Mouse (Mus musculus) 3T3-L1 (cell line): ENCODE measurements around the gene Spc25.

Experiments
- DNase-seq: peaks from one replicate; pipeline ENCODE4 v3.0.0-alpha.2; 2015; ENCODE audit warnings: low read depth, low spot score

The Spc25 gene

DNA sequence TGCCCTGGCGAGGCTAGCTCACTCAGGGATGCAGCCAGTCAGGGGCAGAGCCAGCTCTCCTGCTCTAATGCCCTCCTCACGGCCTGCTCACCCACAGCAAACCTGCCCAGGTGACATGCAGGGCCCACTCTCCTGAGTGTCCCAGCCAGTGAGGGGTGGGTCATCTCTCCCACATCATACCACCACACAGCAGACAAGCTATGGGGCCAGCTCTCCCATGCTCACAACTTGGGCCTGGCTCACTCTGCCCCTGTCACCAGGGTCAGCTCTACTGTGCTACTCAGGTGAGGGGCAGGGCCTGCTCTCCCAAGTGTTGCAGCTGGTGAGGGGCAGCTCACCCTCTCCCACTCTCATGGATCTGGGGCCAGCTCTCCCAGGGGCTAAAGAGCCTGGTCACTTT is 18.0 kb downstream of the Spc25 start:
- DNase-seq: no peak

GRCm38 (mm10) chr2:69179721-69180120 is 26.3 kb downstream of the Spc25 start:
- no peak for DNase-seq

GRCm38 (mm10) chr2:69175296-69175695 is 30.7 kb downstream of the Spc25 start:
- no peak for DNase-seq

DNA sequence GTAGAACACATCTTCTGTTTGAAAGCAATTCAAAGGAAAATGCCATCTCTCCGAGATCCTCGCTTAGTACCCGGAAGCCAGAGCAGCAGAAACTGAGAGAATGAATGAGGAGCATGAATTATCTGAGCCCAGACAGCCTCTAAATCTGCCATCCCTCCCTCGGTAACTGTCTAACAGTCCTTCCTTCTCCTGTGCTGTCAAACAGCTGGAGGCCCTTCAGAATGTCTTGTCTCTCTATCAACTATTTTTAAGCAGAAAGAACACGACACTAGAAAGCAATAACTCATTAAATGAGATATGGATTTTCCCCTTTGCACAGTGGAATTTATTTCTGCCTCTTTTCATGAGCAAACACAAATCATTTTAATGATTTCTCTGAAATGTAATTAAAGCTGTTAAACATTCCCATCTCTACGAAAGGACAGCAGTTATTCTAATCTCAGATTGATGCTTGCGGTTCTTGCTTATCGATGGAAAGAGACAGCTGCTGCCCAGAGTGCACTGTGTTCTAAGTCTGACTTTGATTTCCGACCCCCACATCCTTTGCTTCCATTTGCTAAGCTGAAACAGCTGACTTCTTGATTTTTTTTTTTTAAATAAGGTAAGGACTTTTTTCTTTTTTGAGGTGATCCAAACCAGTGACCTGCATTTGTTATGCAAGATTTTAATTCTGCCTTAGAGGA is 35.5 kb downstream of the Spc25 start:
- no peak for DNase-seq

GRCm38 (mm10) chr2:69158907-69159306 is 47.1 kb downstream of the Spc25 start:
- no peak for DNase-seq

DNA sequence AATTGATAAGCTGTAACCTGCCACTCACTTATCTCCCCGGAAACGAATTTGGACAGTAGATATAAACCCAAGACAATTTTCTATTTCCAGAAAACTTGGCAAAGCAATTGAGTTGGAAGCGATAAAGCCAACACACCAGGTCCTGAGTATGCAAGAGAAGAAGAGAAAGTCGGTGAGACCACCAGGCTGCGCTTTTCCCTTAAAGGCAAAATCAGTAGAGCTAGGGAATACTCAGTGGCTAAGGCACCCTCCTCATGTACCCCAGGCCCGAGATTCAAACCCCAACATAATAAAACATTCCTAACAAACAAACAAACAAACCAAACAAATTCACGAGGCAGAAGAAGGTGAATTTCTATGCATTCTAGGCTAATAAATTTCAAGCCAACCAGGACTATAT is 49.7 kb downstream of the Spc25 start:
- no peak for DNase-seq

DNA sequence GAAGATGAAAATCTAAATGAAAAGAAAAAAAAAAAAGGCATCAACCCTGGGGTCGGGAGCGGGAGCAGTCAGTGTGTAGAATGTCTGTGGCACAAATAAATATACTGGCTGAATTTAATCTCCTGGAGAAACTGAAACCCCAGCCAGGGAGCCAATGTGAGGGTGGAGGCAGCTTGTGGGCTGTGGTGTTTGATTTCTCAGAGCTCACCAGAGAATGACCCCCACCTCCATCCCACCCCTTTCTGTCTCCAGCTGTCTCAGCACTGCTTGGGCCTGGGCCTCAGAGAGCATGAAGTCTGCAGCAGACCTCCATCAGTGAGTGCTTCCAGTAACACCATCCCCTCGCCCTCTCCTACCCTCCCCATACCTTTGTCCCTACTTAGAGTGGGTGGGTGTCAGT is 50.1 kb downstream of the Spc25 start:
- no peak for DNase-seq

- DNase-seq: no peak
Observed at GRCm38 (mm10) chr2:69150841-69151240, 55.2 kb downstream of the Spc25 start.

- DNase-seq: peak; percentile 44
Observed at GRCm38 (mm10) chr2:69149154-69149553, 56.8 kb downstream of the Spc25 start.

DNA sequence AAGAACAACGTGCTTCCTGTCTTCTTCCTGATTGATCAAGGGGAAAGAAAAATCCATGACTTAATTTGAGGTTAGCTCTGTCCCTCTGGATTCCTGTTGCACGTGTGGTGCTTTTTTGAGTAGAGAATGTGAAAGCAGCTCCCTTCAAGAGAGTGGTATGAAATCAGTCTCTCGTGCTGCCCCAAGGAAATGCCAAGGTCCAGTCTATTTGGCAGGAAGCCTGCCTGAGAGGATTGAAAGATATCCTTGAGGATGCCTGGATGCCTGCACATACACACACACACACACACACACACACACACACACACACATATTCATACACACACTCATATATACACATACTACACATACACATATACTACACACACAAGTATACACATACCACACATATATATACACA is 57.3 kb downstream of the Spc25 start:
- DNase-seq: peak; percentile 11
